Mouse (Mus musculus) forebrain, postnatal 0 days (tissue): ENCODE measurements around the gene Vmn1r198. TPM values are rescaled to one million over a fixed set of nuclear protein-coding genes. Genes with fewer than 3 reads are reported as not detected.
"Not testable (repeated sequence)": the region's sequence is repeated elsewhere in the genome, so short reads cannot be mapped to it uniquely, and the experiment has no call there.

ENCODE experiments used
- ATAC-seq: fragments of 200-750 bp; cut with Nextera tagmentation; 2 replicates; pipeline ENCODE4 v1.8.0; 2017; ENCODE audit warnings: mild to moderate bottlenecking, moderate library complexity
- DNase-seq: peaks from one replicate; pipeline ENCODE4 v3.0.0-alpha.2; 2015
- H3K27ac ChIP-seq: fragments of 300-500 bp; sonication (generic); 2 replicates; pipeline ENCODE4 v1.5.1; 2014; ENCODE audit warnings: low read depth, mild to moderate bottlenecking, antibody characterized with exemption, low read length, moderate library complexity, mixed read lengths
- H3K27me3 ChIP-seq: fragments of 300-500 bp; sonication (generic); 2 replicates; pipeline ENCODE4 v1.6.1; 2014; ENCODE audit warnings: mild to moderate bottlenecking, low read length, mixed read lengths; ENCODE audit not compliant: insufficient read depth
- H3K36me3 ChIP-seq: fragments of 300-500 bp; sonication (generic); 2 replicates; pipeline ENCODE4 v1.6.1; 2014; ENCODE audit warnings: mild to moderate bottlenecking, moderate library complexity; ENCODE audit not compliant: insufficient read depth
- H3K4me1 ChIP-seq: fragments of 300-500 bp; sonication (generic); 2 replicates; pipeline ENCODE4 v1.6.1; 2014; ENCODE audit warnings: antibody characterized with exemption; ENCODE audit not compliant: insufficient read depth
- H3K4me2 ChIP-seq: fragments of 300-500 bp; sonication (generic); 2 replicates; pipeline ENCODE4 v1.6.1; 2014; ENCODE audit warnings: low read depth, mild to moderate bottlenecking, moderate library complexity
- H3K4me3 ChIP-seq: fragments of 300-500 bp; sonication (generic); 2 replicates; pipeline ENCODE4 v1.5.1; 2014; ENCODE audit warnings: low read depth, low read length, mixed read lengths
- H3K9ac ChIP-seq: fragments of 300-500 bp; sonication (generic); 2 replicates; pipeline ENCODE4 v1.6.1; 2014; ENCODE audit warnings: mild to moderate bottlenecking
- H3K9me3 ChIP-seq: fragments of 300-500 bp; sonication (generic); 2 replicates; pipeline ENCODE4 v1.6.1; 2016; ENCODE audit warnings: low read length
- CTCF ChIP-seq: sonication (generic); IDR thresholded peaks from 2 replicates; pipeline ENCODE4 v1.5.1; 2016; ENCODE audit warnings: antibody characterized with exemption, control low read depth, low read depth
- WGBS: fragments of 180-500 bp; shearing (Covaris S2); extraction: QIAGEN DNeasy Blood & Tissue Kit; methylation state at CpG from one replicate; pipeline ENCODE4 v1.1.7; 2014; 5-methylcytosine and 5-hydroxymethylcytosine counted together
- polyA plus RNA-seq: library from polyadenylated mRNA; unstranded; fragments of >200 nt; fragmentation: Nextera tagmentation; extraction: Ambion mirVana; gene quantifications from 2 replicates; pipeline ENCODE4 v1.2.1, GENCODE M21; 2015
- total RNA-seq: library from RNA; depleted of rRNA; stranded (reverse); fragments of >200 nt; gene quantifications from 2 replicates; pipeline ENCODE4 v1.2.3, GENCODE M21; 2014; rRNA removed

The Vmn1r198 gene
- total RNA-seq (not detected in 2 replicates), polyA plus RNA-seq (not detected in 2 replicates)

- H3K27ac ChIP-seq = no peak within 1 kb of the TSS
- no peaks in the 10 kb centered on the region for H3K27me3 ChIP-seq
- DNase-seq (no peak), ATAC-seq (no peak)
- no peak for TF ChIP-seq CTCF
- no peak within 1 kb of the TSS for H3K4me2 ChIP-seq
- no peak within 1 kb of the TSS for H3K9ac ChIP-seq
- 72% methylated on average over 1 of the region's 1 CpGs for WGBS
- H3K4me3 ChIP-seq = no peak within 1 kb of the TSS
- no peaks in the 10 kb centered on the region for H3K4me1 ChIP-seq
- no peaks in the 10 kb centered on the region for H3K36me3 ChIP-seq
- H3K9me3 ChIP-seq = no peaks in the 10 kb centered on the region
These were observed at the start of gene Vmn1r198 for GRCm38 (mm10) chr13:22350064-22350463. Gene Vmn1r198, plus strand, starts transcription at chr13:22350364.

- not testable (repeated sequence) for H3K9me3 ChIP-seq, H3K4me2 ChIP-seq, DNase-seq, H3K27me3 ChIP-seq, H3K4me3 ChIP-seq, H3K9ac ChIP-seq, ATAC-seq, H3K4me1 ChIP-seq, H3K36me3 ChIP-seq, H3K27ac ChIP-seq
- 94% methylated on average over 5 of the region's 5 CpGs for WGBS
These were observed 42.1 kb upstream of the Vmn1r198 start for GRCm38 (mm10) chr13:22308075-22308474.

- Histone ChIP-seq H3K9ac (no peak overlapping the region), H3K4me2 (no peak overlapping the region), H3K9me3 (no peaks in the 10 kb centered on the region), H3K27ac (no peak overlapping the region), H3K4me3 (no peak overlapping the region), H3K36me3 (no peaks in the 10 kb centered on the region), H3K4me1 (no peaks in the 10 kb centered on the region), H3K27me3 (no peaks in the 10 kb centered on the region)
- DNase-seq (no peak), ATAC-seq (no peak)
- WGBS = 89% methylated on average over 2 of the region's 2 CpGs
- TF ChIP-seq CTCF = no peak
These were observed 34.8 kb upstream of the Vmn1r198 start for GRCm38 (mm10) chr13:22315361-22315760.

GRCm38 (mm10) chr13:22317366-22317765, 32.8 kb upstream of the Vmn1r198 start:
- no peak for TF ChIP-seq CTCF
- Histone ChIP-seq H3K36me3 (no peaks in the 10 kb centered on the region), H3K4me1 (no peaks in the 10 kb centered on the region), H3K27ac (no peak overlapping the region), H3K27me3 (no peaks in the 10 kb centered on the region), H3K9me3 (no peaks in the 10 kb centered on the region), H3K9ac (no peak overlapping the region), H3K4me2 (no peak overlapping the region), H3K4me3 (no peak overlapping the region)
- 88% methylated on average over 2 of the region's 2 CpGs for WGBS
- ATAC-seq = no peak
- no peak for DNase-seq

- Histone ChIP-seq H3K27ac (no peak overlapping the region), H3K9me3 (no peaks in the 10 kb centered on the region), H3K4me2 (no peak overlapping the region), H3K27me3 (no peaks in the 10 kb centered on the region), H3K9ac (no peak overlapping the region), H3K4me3 (no peak overlapping the region), H3K4me1 (no peaks in the 10 kb centered on the region), H3K36me3 (no peaks in the 10 kb centered on the region)
- ATAC-seq (no peak), DNase-seq (no peak)
- no peak for TF ChIP-seq CTCF
These were observed 30.1 kb upstream of the Vmn1r198 start for GRCm38 (mm10) chr13:22320091-22320490.

- no peak within 1 kb of the TSS for H3K4me3 ChIP-seq
- no peaks in the 10 kb centered on the region for H3K27me3 ChIP-seq
- H3K27ac ChIP-seq = no peak within 1 kb of the TSS
- TF ChIP-seq CTCF = no peak
- H3K36me3 ChIP-seq = no peaks in the 10 kb centered on the region
- no peak for DNase-seq
- no peaks in the 10 kb centered on the region for H3K4me1 ChIP-seq
- H3K9me3 ChIP-seq = no peaks in the 10 kb centered on the region
- ATAC-seq = no peak
- H3K9ac ChIP-seq = no peak within 1 kb of the TSS
- H3K4me2 ChIP-seq = no peak within 1 kb of the TSS
These were observed 25.9 kb upstream of the Vmn1r198 start, which contains the start of gene Vmn1r197 for GRCm38 (mm10) chr13:22324289-22324688. Gene Vmn1r197, plus strand, starts transcription at chr13:22324589.

- DNase-seq = no peak
- 81% methylated on average over 2 of the region's 2 CpGs for WGBS
- H3K4me2 ChIP-seq = no peak overlapping the region
- H3K36me3 ChIP-seq = no peaks in the 10 kb centered on the region
- H3K4me3 ChIP-seq = no peak overlapping the region
- H3K4me1 ChIP-seq = no peaks in the 10 kb centered on the region
- TF ChIP-seq CTCF = no peak
- H3K27ac ChIP-seq = no peak overlapping the region
- no peaks in the 10 kb centered on the region for H3K27me3 ChIP-seq
- ATAC-seq = no peak
- H3K9ac ChIP-seq = no peak overlapping the region
- H3K9me3 ChIP-seq = no peaks in the 10 kb centered on the region
These were observed 16.9 kb upstream of the Vmn1r198 start for GRCm38 (mm10) chr13:22333269-22333668.

- DNase-seq (no peak), ATAC-seq (no peak)
- WGBS = 91% methylated on average over 1 of the region's 1 CpGs
- Histone ChIP-seq H3K9me3 (no peaks in the 10 kb centered on the region), H3K36me3 (no peaks in the 10 kb centered on the region), H3K4me1 (no peaks in the 10 kb centered on the region), H3K27ac (no peak overlapping the region), H3K4me3 (no peak overlapping the region), H3K9ac (no peak overlapping the region), H3K27me3 (no peaks in the 10 kb centered on the region), H3K4me2 (no peak overlapping the region)
- no peak for TF ChIP-seq CTCF
These were observed 14.6 kb upstream of the Vmn1r198 start for GRCm38 (mm10) chr13:22335565-22335964.
